ENCODE assay signal across 11 mouse cellular contexts in the genomic region with DNA sequence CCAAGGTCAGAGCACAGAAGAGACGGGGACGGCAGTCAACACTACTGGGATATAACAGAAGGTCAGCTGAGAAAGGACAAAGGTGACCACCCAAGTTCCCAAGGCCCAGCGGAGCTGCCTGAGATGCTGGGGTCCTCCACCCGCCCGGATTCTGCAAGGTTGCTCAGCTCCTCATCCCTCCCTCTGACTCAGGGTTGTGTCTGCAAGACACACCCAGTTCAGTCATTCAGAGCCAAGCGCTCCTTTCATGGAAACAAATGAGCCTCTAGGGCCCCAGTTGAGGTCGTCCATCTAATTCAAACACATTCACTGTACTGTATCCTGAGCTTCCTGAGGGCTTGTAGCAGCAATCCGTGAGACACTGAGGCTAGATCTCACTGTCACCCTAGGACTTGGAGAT. TPM values are rescaled to one million over a fixed set of nuclear protein-coding genes. Genes with fewer than 3 reads are reported as not detected.
DNase-seq lines count a peak whose midpoint lies in the region; ATAC-seq and TF ChIP-seq lines count a peak whose summit lies in the region.
"Had no signal": no experiment of that assay in that cellular context is flagged by ENCODE, and none has a peak within 500 bp of the region (broad histone marks: within the 10 kb centered on the region; RNA-seq: fewer than 3 reads in every experiment).

No protein-coding gene starts in this region.

- H3K27ac ChIP-seq in intestine, embryonic 15.5 days: peak overlapping the region; percentile 71
- H3K27ac ChIP-seq in intestine, postnatal 0 days (ENCODE audit: low read depth, low read length): no peak overlapping the region
- peak overlapping the region; percentile 94 for H3K27ac ChIP-seq in ES-E14 (ENCODE audit: insufficient read depth, low read depth, low read length, poor library complexity, severe bottlenecking)
- H3K27ac ChIP-seq in embryonic facial prominence, embryonic 15.5 days (replicated peaks): 0 out of 2 replicates have a peak overlapping the region, but pooled peaks have one; percentile 65
- H3K27ac ChIP-seq in stomach, embryonic 15.5 days: peak overlapping the region; percentile 80; the same call in 1 of the 2 replicates
- H3K27ac ChIP-seq: forebrain, embryonic 13.5 days had no signal

- ATAC-seq in intestine, embryonic 15.5 days: peak; percentile 29
- ATAC-seq in intestine, postnatal 0 days: no peak
- no peak for ATAC-seq in embryonic facial prominence, embryonic 15.5 days (ENCODE audit: insufficient number of reproducible peaks, low FRiP score, low TSS enrichment, low read depth)
- peak; percentile 28; the same call in 1 of the 2 replicates for ATAC-seq in stomach, embryonic 15.5 days (ENCODE audit: insufficient read depth, low FRiP score, low read depth)

- H3K9me3 ChIP-seq in intestine, embryonic 15.5 days: no peaks in the 10 kb centered on the region
- no peaks in the 10 kb centered on the region for H3K9me3 ChIP-seq in intestine, postnatal 0 days (ENCODE audit: control insufficient read depth)
- H3K9me3 ChIP-seq in ES-E14 (ENCODE audit: control insufficient read depth, insufficient read depth, low read depth, low read length): no peaks in the 10 kb centered on the region
- H3K9me3 ChIP-seq in embryonic facial prominence, embryonic 15.5 days (replicated peaks): no peaks in the 10 kb centered on the region
- H3K9me3 ChIP-seq in stomach, embryonic 15.5 days: no peaks in the 10 kb centered on the region

- no peak overlapping the region for H3K9ac ChIP-seq in intestine, embryonic 15.5 days
- no peak overlapping the region for H3K9ac ChIP-seq in intestine, postnatal 0 days (ENCODE audit: low read depth, low read length)
- no peak overlapping the region; the same call in 1 of the 2 replicates for H3K9ac ChIP-seq in ES-E14 (ENCODE audit: insufficient read depth, low read depth, low read length, poor library complexity, severe bottlenecking)
- no peak overlapping the region for H3K9ac ChIP-seq in embryonic facial prominence, embryonic 15.5 days
- no peak overlapping the region for H3K9ac ChIP-seq in stomach, embryonic 15.5 days

- peak; percentile 74 for DNase-seq in ES-E14 (ENCODE audit: low read depth, low spot score)
- DNase-seq in retina, postnatal 1 day: no peak
- DNase-seq in testis, postnatal 14 days (ENCODE audit: low spot score): no peak
- DNase-seq: cerebellum, adult 18-20 months; kidney, adult 18-20 months; right cerebral cortex, postnatal 4 days had no signal

- 55% methylated on average over 8 of the region's 8 CpGs for WGBS in intestine, embryonic 15.5 days
- 38% methylated on average over 8 of the region's 8 CpGs for WGBS in intestine, postnatal 0 days
- 62% methylated on average over 8 of the region's 8 CpGs for WGBS in embryonic facial prominence, embryonic 15.5 days
- 49% methylated on average over 8 of the region's 8 CpGs for WGBS in stomach, embryonic 15.5 days

- no peak overlapping the region for H3K4me3 ChIP-seq in intestine, embryonic 15.5 days (replicated peaks)
- H3K4me3 ChIP-seq in intestine, postnatal 0 days (ENCODE audit: low read depth, low read length): no peak overlapping the region
- no peak overlapping the region for H3K4me3 ChIP-seq in ES-E14 (ENCODE audit: insufficient read depth in 1 of 2, low read depth in 1 of 2, low read length in 2 of 2, poor library complexity in 1 of 2, severe bottlenecking in 1 of 2)
- H3K4me3 ChIP-seq in embryonic facial prominence, embryonic 15.5 days (replicated peaks): no peak overlapping the region
- H3K4me3 ChIP-seq in stomach, embryonic 15.5 days (replicated peaks): no peak overlapping the region

- in situ Hi-C loops in ES-E14 (cut with MboI; ENCODE audit: low sequenced_read_pairs in 2 of 2, unreplicated experiment in 2 of 2): no loop called here

- TF ChIP-seq CTCF in intestine, postnatal 0 days (IDR thresholded peaks at IDR 0.05; ENCODE audit: low read depth): no peak

- peaks cover 21% of the 10 kb centered on the region for H3K4me1 ChIP-seq in intestine, embryonic 15.5 days (replicated peaks)
- H3K4me1 ChIP-seq in intestine, postnatal 0 days (replicated peaks; ENCODE audit: control insufficient read depth, insufficient read depth, low read length): 0 out of 2 replicates have a peak, but pooled peaks cover 9% of the 10 kb centered on the region
- H3K4me1 ChIP-seq in ES-E14 (ENCODE audit: control insufficient read depth in 2 of 2, insufficient read depth in 2 of 2, low read length in 2 of 2, poor library complexity in 1 of 2): peaks cover 0 to 6% of the 10 kb centered on the region in 2 experiments; a peak in 2 of 4 replicates
- H3K4me1 ChIP-seq in embryonic facial prominence, embryonic 15.5 days: peaks cover 23% of the 10 kb centered on the region
- H3K4me1 ChIP-seq in stomach, embryonic 15.5 days: peaks cover 28% of the 10 kb centered on the region

- H3K4me2 ChIP-seq in intestine, embryonic 15.5 days (replicated peaks): 0 out of 2 replicates have a peak overlapping the region, but pooled peaks have one; percentile 90
- H3K4me2 ChIP-seq in intestine, postnatal 0 days (replicated peaks; ENCODE audit: low read depth): no peak overlapping the region
- no peak overlapping the region for H3K4me2 ChIP-seq in embryonic facial prominence, embryonic 15.5 days (replicated peaks)
- H3K4me2 ChIP-seq in stomach, embryonic 15.5 days: no peak overlapping the region; the same call in 1 of the 2 replicates

- H3K27me3 ChIP-seq in intestine, embryonic 15.5 days (replicated peaks): no peaks in the 10 kb centered on the region
- no peaks in the 10 kb centered on the region for H3K27me3 ChIP-seq in intestine, postnatal 0 days (replicated peaks; ENCODE audit: control insufficient read depth, insufficient read depth, low read length)
- H3K27me3 ChIP-seq in embryonic facial prominence, embryonic 15.5 days: no peaks in the 10 kb centered on the region
- no peaks in the 10 kb centered on the region for H3K27me3 ChIP-seq in stomach, embryonic 15.5 days (replicated peaks)
- H3K27me3 ChIP-seq: forebrain, embryonic 13.5 days had no signal

- no peaks in the 10 kb centered on the region for H3K36me3 ChIP-seq in intestine, embryonic 15.5 days
- no peaks in the 10 kb centered on the region for H3K36me3 ChIP-seq in intestine, postnatal 0 days (ENCODE audit: control insufficient read depth, insufficient read depth)
- no peaks in the 10 kb centered on the region for H3K36me3 ChIP-seq in ES-E14 (ENCODE audit: control insufficient read depth, insufficient read depth, low read length, poor library complexity, severe bottlenecking)
- no peaks in the 10 kb centered on the region for H3K36me3 ChIP-seq in embryonic facial prominence, embryonic 15.5 days
- H3K36me3 ChIP-seq in stomach, embryonic 15.5 days: no peaks in the 10 kb centered on the region

TF ChIP-seq in ES-E14, 5 proteins besides CTCF, POLR2A, EP300 and RAD21:
- TF ChIP-seq CHD2 (IDR thresholded peaks at IDR 0.05; ENCODE audit: low read depth, low read length) (no peak), HCFC1 (IDR thresholded peaks at IDR 0.05; ENCODE audit: borderline replicate concordance, insufficient read depth, low read length) (no peak), MAFK (IDR thresholded peaks at IDR 0.05; ENCODE audit: insufficient read depth, low read depth, low read length) (no peak; the same call in 1 of the 2 replicates), ZNF384 (IDR thresholded peaks at IDR 0.05; ENCODE audit: low read depth, low read length) (no peak)

RNA-seq across cellular contexts. Expression of gene Tgm2, which starts 8.4 kb away (rescaled TPM):
- polyA plus RNA-seq in intestine, embryonic 15.5 days (2015; fragmentation: Nextera tagmentation; extraction: Ambion mirVana): 83.4 and 90.2 TPM in 2 replicates
- polyA plus RNA-seq in intestine, postnatal 0 days (2015; fragmentation: Nextera tagmentation; extraction: Ambion mirVana): 40.0 and 40.4 TPM in 2 replicates
- total RNA-seq in ES-E14 (2012; rRNA removed): 9.2 and 25.0 TPM in 2 replicates
- 17.9 and 22.2 TPM in 2 replicates for polyA plus RNA-seq in embryonic facial prominence, embryonic 15.5 days (2015; fragmentation: Nextera tagmentation; extraction: Ambion mirVana)
- polyA plus RNA-seq in stomach, embryonic 15.5 days (2015; fragmentation: Nextera tagmentation; extraction: Ambion mirVana): 91.7 and 93.1 TPM in 2 replicates

Comparison
In these comparisons a context has a peak if more than half of its experiments do, and no peak if none do; other contexts are left out.
1. ATAC-seq: peak in intestine, embryonic 15.5 days (single experiment) and stomach, embryonic 15.5 days (single experiment); none in intestine, postnatal 0 days (single experiment) and embryonic facial prominence, embryonic 15.5 days (single experiment).